Mouse (Mus musculus) megakaryocyte progenitor cell, adult 5-6 weeks (primary cell): ENCODE data around the gene Fbxw10. TPM values are rescaled to one million over a fixed set of nuclear protein-coding genes. Genes with fewer than 3 reads are reported as not detected.

Experiments used
- ATAC-seq: replicated peaks from 2 replicates; pipeline ENCODE4 v1.8.0; 2016; ENCODE audit warnings: mild to moderate bottlenecking, moderate TSS enrichment, inconsistent platforms; ENCODE audit not compliant: poor library complexity
- total RNA-seq, 2 experiments: library from RNA; stranded (forward) in 1 of 2; stranded (reverse) in 1 of 2; fragments of 157-497, 149-512 nt in 1 of 2; fragments of 200-1000 nt in 1 of 2; gene quantifications; 2 replicates each; pipeline versions ENCODE4 v1.2.3 to v1.2.4; 2015 to 2017

The Fbxw10 gene
- total RNA-seq, 2 experiments from 2014 or later, result 1.2 to 2.3 TPM

- no peak for ATAC-seq
Observed at GRCm38 (mm10) chr11:62831906-62832305, 15.0 kb upstream of the Fbxw10 start.

DNA sequence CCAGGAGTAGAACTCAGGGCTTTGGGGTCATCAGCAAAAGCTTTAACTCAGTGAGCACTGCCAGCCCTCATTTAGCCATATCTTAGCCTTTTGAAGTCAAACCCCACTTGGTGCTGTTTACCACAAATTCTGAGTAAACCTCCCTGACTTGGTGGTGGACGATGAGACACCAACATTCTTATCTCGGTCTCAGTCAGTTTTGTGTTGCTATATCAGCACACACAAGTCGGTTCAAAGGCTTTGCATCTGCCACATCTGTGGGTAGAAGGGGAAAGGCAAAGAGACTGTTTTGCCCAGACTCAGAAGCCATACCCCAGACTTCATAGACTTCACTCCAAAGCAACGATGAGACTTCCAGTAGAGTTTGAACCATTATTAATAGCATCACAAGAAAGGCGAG is 2.3 kb upstream of the Fbxw10 start:
- ATAC-seq, result peak; percentile 55

GRCm38 (mm10) chr11:62845730-62846129 is 1.1 kb upstream of the Fbxw10 start:
- no peak for ATAC-seq

DNA sequence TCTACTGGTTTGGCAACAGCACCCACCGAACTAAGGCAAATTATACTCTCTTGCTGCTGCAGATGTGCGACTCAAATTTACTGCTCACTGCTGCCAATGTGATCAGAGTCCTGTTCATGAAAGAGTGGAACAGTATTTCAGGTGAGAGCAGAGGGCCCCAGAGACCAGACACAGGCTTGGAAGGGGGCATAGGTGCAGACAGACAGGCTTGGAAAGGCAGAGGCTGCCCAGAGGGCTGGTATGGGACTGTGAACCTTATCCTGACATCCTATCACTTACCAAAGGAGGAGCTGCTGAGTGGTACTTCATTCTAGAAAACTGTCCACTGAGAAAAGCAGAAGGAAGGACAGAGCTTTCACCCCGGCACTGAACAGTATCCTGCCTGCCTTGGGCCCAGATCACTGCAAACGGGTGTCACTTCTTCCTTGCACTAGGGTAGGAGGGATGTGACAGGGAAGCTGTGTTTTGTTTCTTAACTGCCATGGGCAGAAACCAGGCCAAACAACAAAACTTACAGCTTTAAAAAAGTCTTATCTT is 854 bp downstream of the Fbxw10 start:
- ATAC-seq, result peak; percentile 67

GRCm38 (mm10) chr11:62848301-62848700 is 1.4 kb downstream of the Fbxw10 start:
- ATAC-seq, result no peak

GRCm38 (mm10) chr11:62851199-62851598 is 4.3 kb downstream of the Fbxw10 start:
- peak; percentile 42; the same call in 1 of the 2 replicates for ATAC-seq

DNA sequence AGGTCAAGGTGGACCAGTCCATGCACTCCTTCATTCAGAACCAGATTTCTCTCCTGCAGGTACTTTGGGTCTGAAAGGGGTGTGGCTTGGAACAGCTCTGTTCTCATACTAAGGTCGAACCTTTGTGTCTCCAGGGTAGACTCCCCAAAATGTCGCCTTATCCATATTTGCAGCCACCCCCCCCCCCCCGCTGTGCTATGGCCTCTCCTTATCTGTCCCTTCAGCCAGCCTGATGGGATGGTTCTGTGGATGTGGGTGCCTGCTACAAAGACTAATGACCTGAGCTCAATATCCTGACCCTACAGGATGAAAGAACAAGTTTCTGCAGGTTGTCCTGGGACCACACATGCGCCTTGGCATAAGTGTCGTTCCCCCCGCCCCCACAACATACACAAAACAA is 6.5 kb downstream of the Fbxw10 start:
- ATAC-seq, result peak; percentile 76

DNA sequence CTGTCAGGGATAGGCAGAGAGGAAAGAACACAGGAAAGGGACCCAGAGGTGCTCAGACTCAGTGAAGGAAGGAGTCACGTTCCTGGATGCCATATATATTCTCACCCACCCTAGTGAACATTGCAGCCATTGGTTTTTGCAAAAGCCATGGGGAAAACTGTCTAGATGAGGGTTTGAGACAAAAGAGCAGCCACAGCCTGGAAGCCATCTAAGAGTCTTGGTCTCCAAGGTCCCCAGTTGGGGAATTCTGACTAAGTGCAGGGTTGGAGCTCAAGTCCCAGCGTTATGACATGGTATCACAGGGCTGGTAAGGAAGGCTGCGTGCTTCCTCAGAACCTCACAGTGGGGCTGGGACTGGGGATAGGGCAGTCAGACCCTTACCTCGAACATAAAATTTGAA is 18.7 kb downstream of the Fbxw10 start:
- no peak for ATAC-seq

- ATAC-seq, result peak; percentile 72
Observed at GRCm38 (mm10) chr11:62866685-62867084, 19.8 kb downstream of the Fbxw10 start.

- no peak for ATAC-seq
Observed at GRCm38 (mm10) chr11:62869201-62869600, 22.3 kb downstream of the Fbxw10 start.

GRCm38 (mm10) chr11:62869715-62870371 is 23.0 kb downstream of the Fbxw10 start:
- peak; percentile 69 for ATAC-seq

- ATAC-seq, result no peak
Observed at GRCm38 (mm10) chr11:62873479-62873878, 26.6 kb downstream of the Fbxw10 start.

DNA sequence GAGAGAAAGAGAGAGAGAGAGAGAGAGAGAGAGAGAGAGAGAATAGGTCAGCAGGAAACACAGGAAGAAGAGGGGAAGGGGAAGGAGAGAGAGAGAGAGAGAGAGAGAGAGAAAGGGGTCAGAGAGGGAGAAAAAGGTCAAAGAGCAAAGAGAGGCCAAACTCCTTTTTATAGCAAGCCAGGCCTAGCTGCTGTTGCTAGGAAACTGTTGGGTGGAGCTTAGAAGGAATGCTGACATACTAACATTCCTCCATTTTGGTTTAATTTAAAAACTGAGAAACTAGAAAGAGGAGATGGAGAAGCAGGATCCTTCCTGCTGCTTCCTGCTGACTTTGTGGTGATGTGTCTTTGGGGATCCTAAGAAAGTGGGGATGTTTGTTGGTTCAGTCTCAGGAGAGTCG is 28.8 kb downstream of the Fbxw10 start:
- ATAC-seq, result no peak

- no peak for ATAC-seq
Observed at GRCm38 (mm10) chr11:62876445-62876844, 29.6 kb downstream of the Fbxw10 start.

DNA sequence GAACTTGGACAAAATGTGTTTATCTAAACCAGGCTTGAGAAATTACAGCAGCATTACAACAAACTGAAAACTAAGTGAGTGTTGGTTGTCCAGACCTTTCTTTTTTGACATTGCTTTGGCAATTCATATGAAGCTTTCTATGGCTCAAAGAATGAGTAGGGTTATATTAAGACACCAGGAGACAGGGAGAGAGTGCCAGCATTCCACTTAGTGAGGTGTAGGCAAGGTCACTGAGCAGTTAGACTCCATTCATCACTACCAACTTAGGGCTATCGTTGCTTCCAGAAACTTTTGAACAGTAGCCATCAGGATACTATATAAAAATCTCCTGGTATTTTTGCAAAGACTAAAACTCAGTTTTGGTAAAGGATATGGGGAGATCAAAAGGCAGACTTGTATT is 30.5 kb downstream of the Fbxw10 start:
- ATAC-seq, result no peak

DNA sequence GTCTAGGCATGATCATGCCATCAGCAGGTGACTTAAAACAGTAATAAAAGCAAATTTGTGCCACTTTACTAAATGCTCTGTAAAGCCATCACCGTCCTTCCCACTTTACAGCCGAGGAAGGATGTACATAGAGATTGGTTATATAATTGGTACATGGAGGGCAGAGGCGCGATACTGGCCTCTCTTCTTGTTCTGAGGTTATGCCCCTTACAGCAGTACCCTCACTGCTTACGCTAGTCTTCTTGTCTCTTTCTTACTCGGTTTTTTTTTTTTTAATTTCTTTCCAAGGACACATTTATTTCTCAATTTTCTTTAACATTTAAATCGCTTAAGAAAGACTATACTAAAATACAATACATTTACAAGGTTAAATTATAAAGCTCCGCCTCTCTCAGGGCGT is 31.9 kb downstream of the Fbxw10 start:
- ATAC-seq, result no peak

DNA sequence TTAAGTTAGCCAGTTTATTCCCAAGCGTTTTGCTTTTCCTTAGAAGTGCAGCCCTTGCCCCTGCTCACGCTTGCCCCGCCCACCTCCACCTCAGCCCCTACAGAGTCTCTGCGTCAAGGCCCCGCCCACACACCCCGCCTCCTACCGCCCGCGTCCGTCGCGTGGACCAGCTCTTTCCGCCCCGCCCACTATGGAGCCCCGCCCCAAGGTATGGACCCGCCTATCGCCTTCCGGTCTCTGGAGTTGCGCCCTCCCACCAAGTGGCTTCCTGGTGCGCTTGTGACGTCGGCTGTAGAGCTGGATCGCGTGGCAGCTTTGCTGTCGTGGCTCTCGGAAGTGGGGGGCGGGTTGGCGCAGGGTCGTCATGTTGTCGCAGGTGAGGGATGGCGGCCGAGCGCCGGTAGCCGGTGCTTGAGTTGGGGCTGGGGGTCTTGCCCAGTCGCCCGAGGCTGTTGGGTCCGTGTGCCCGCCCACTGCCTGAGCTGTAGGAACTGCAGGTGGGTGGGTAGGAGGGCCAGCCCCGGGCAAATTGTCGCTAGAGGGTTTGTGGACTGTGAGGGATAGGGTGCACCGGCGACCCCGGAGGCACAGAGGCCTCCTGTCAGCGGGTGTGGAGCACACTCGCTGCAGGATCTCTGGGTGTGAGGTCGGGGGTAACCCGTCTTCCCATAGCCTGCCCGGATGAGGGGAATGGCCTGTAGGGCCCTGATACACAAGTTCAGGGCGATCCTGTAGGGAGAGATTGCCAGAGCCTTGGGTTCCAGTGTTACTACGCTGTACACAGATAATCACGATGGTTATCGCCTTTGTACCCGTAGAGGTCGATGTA is 32.6 kb downstream of the Fbxw10 start, which contains the start of gene Tvp23b:
Gene Tvp23b, plus strand, starts transcription at position 236 of the 829 bp plus-strand sequence.
- ATAC-seq, result peak; percentile 89

- peak; percentile 42 for ATAC-seq
Observed at GRCm38 (mm10) chr11:62883407-62883806, 36.5 kb downstream of the Fbxw10 start.

DNA sequence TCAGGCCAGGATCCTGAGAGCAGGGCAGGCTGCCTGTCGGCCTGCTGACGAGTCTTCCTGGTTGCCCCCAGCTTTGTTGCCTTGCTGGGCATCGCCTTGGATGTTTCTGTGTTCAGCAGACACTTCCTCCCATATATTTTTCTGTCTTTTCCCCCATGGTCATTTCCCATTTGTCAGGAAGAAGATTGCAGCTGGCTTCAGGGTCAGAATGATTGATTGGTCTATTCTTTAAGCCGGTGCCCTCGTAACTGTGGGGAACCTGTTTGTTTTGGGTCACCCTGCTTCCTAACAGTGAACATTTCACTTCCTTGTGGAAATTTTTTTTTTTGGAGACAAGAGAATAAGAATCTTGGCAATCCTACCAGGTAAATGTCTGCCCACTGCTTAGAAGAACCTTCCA is 38.5 kb downstream of the Fbxw10 start:
- ATAC-seq, result no peak

DNA sequence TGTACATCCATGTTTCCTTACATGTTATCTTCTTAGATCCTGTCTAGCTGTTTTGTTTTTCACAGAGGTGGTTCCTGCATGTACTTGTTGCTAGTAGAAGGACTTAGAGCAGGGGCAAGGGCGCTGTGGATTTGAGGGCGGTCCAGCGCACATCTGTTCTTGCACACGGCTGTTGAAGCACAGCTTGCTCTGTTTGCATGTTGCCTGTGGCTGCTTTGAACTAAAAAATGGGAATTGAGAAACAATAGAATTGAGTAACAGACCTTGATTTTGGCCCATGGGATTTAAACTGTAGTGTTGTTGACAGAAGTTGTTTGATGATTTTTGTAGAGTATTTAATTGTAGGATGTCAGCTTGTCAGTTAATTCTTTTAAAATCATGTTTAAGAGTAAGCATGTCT is 43.9 kb downstream of the Fbxw10 start:
- no peak for ATAC-seq

GRCm38 (mm10) chr11:62891763-62892162 is 44.9 kb downstream of the Fbxw10 start:
- ATAC-seq, result peak; percentile 64
